In the genomic region with DNA sequence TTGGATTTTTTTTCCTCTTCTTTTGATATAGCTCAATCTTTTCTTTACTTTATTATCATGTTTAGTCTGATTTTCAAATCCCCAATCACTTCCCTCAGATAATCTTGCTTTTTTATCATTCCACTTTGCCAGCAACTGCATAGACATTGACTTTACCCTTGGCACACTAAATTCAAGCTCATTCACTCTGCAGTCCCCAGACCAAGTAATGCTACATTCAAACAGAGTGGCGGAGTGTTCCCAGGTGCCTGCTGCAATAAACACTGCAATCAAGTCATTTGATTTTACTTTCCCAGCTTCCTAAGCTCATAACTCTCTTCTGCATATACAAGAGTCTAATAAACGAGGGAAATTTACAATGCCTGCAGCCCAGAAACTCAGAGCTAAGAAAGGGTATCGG, we compare ENCODE assay signal across 26 mouse cellular contexts.
"Had no signal": no experiment of that assay in that cellular context is flagged by ENCODE, and none has a peak within 500 bp of the region (broad histone marks: within the 10 kb centered on the region; RNA-seq: fewer than 3 reads in every experiment).

No protein-coding gene starts in this region.

- H3K27ac ChIP-seq: gastrocnemius, adult 2 months; heart, embryonic 10.5 days; hindbrain, embryonic 10.5 days; hindbrain, embryonic 12.5 days; hindbrain, embryonic 15.5 days; intestine, embryonic 15.5 days; kidney, embryonic 15.5 days; kidney, postnatal 0 days; limb, embryonic 13.5 days; limb, embryonic 15.5 days; liver, embryonic 12.5 days had no signal

- H3K9me3 ChIP-seq: heart, embryonic 10.5 days; heart, embryonic 12.5 days; hindbrain, embryonic 10.5 days; hindbrain, embryonic 12.5 days; hindbrain, embryonic 15.5 days; intestine, embryonic 15.5 days; kidney, embryonic 15.5 days; limb, embryonic 13.5 days; limb, embryonic 15.5 days had no signal

- H3K4me3 ChIP-seq: gastrocnemius, adult 2 months; heart, embryonic 10.5 days; heart, embryonic 12.5 days; hindbrain, embryonic 10.5 days; hindbrain, embryonic 12.5 days; hindbrain, embryonic 15.5 days; intestine, embryonic 15.5 days; kidney, embryonic 15.5 days; limb, embryonic 13.5 days; limb, embryonic 15.5 days; liver, embryonic 12.5 days had no signal

- H3K4me1 ChIP-seq: heart, embryonic 10.5 days; heart, embryonic 12.5 days; hindbrain, embryonic 10.5 days; hindbrain, embryonic 12.5 days; hindbrain, embryonic 15.5 days; intestine, embryonic 15.5 days; kidney, embryonic 15.5 days; limb, embryonic 15.5 days; liver, embryonic 12.5 days had no signal

- H3K36me3 ChIP-seq: heart, embryonic 10.5 days; heart, embryonic 12.5 days; hindbrain, embryonic 10.5 days; hindbrain, embryonic 12.5 days; hindbrain, embryonic 15.5 days; intestine, embryonic 15.5 days; kidney, embryonic 15.5 days; limb, embryonic 13.5 days; limb, embryonic 15.5 days; liver, embryonic 12.5 days had no signal

- H3K9ac ChIP-seq: heart, embryonic 12.5 days; hindbrain, embryonic 12.5 days; hindbrain, embryonic 15.5 days; intestine, embryonic 15.5 days; kidney, embryonic 15.5 days; limb, embryonic 13.5 days; limb, embryonic 15.5 days; liver, embryonic 12.5 days had no signal

- DNase-seq: gastrocnemius, adult 2 months; gastrocnemius, postnatal 10 days; gastrocnemius, postnatal 25 days; heart, adult 18-20 months; heart, postnatal 10 days; heart, postnatal 4 days; kidney, adult 18-20 months; kidney, adult 8-10 months; kidney, postnatal 14 days; kidney, postnatal 36 days; layer of hippocampus, adult 9-11 months; layer of hippocampus, postnatal 36 days; left cerebral cortex, postnatal 4 days had no signal

- H3K4me2 ChIP-seq: heart, embryonic 12.5 days; hindbrain, embryonic 12.5 days; hindbrain, embryonic 15.5 days; intestine, embryonic 15.5 days; kidney, embryonic 15.5 days; limb, embryonic 13.5 days; limb, embryonic 15.5 days; liver, embryonic 12.5 days had no signal

- H3K27me3 ChIP-seq: heart, embryonic 12.5 days; hindbrain, embryonic 12.5 days; hindbrain, embryonic 15.5 days; intestine, embryonic 15.5 days; kidney, embryonic 15.5 days; limb, embryonic 13.5 days; limb, embryonic 15.5 days; liver, embryonic 12.5 days had no signal

- ATAC-seq: inflammation-experienced regulatory T-cells, adult 6 months; intestine, embryonic 15.5 days; intestine, postnatal 0 days; liver, embryonic 12.5 days had no signal
